Comparison of ENCODE assay signal across 14 mouse cellular contexts in the genomic region with DNA sequence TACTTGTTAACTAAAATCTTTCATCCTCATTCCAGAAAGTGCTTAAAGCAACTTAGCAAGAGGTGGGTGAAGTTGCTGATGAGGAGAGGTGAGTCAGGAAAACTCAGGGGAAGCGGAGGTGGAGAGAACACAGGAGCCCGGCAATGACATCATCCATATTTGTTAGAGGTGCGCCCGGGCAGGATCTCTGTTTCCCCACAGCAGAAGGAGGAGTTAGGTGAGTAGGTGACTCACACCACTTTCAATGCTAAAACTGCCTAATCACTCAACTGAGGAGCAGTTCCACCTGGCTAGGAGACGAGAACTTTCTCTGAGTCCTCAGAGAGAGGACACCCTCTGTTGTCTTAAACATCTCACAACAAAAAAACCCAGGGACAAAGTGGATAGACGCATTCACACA. TPM values are rescaled to one million over a fixed set of nuclear protein-coding genes. Genes with fewer than 3 reads are reported as not detected.
DNase-seq lines count a peak whose midpoint lies in the region; ATAC-seq and TF ChIP-seq lines count a peak whose summit lies in the region.
"Had no signal": no experiment of that assay in that cellular context is flagged by ENCODE, and none has a peak within 500 bp of the region (broad histone marks: within the 10 kb centered on the region; RNA-seq: fewer than 3 reads in every experiment).

No protein-coding gene starts in this region.

- ATAC-seq in lung, embryonic 14.5 days (ENCODE audit: insufficient read depth), result 0 out of 2 replicates have a peak, but pooled peaks have one; percentile 19
- ATAC-seq in stomach, embryonic 16.5 days (ENCODE audit: insufficient read depth, low FRiP score), result peak; percentile 81
- no peak for ATAC-seq in forebrain, embryonic 13.5 days
- ATAC-seq: midbrain, embryonic 16.5 days had no signal

- H3K4me1 ChIP-seq in lung, embryonic 14.5 days (ENCODE audit: insufficient read depth), result peaks cover 13% of the 10 kb centered on the region
- H3K4me1 ChIP-seq in stomach, embryonic 16.5 days (ENCODE audit: control insufficient read depth, insufficient read depth, low read length), result peaks cover 22% of the 10 kb centered on the region
- H3K4me1 ChIP-seq in forebrain, embryonic 13.5 days, result peaks cover 5% of the 10 kb centered on the region; the same call in 1 of the 2 replicates
- H3K4me1 ChIP-seq: liver, embryonic 15.5 days had no signal

- H3K27ac ChIP-seq in lung, embryonic 14.5 days (ENCODE audit: low read depth), result peak overlapping the region; percentile 10; the same call in 1 of the 2 replicates
- peak overlapping the region; percentile 13; the same call in 1 of the 2 replicates for H3K27ac ChIP-seq in stomach, embryonic 16.5 days (ENCODE audit: low read length)
- H3K27ac ChIP-seq in forebrain, embryonic 13.5 days, result no peak overlapping the region
- H3K27ac ChIP-seq: embryonic facial prominence, embryonic 15.5 days; hindbrain, embryonic 15.5 days; liver, embryonic 15.5 days had no signal

- no peak overlapping the region for H3K9ac ChIP-seq in lung, embryonic 14.5 days
- H3K9ac ChIP-seq in stomach, embryonic 16.5 days (ENCODE audit: low read length), result no peak overlapping the region
- H3K9ac ChIP-seq in forebrain, embryonic 13.5 days, result no peak overlapping the region
- H3K9ac ChIP-seq: embryonic facial prominence, embryonic 15.5 days; hindbrain, embryonic 15.5 days; liver, embryonic 15.5 days had no signal

- no peaks in the 10 kb centered on the region for H3K27me3 ChIP-seq in lung, embryonic 14.5 days (ENCODE audit: insufficient read depth, low read length)
- no peaks in the 10 kb centered on the region for H3K27me3 ChIP-seq in stomach, embryonic 16.5 days (ENCODE audit: control insufficient read depth, insufficient read depth, low read length)
- H3K27me3 ChIP-seq in forebrain, embryonic 13.5 days, result no peaks in the 10 kb centered on the region
- H3K27me3 ChIP-seq: embryonic facial prominence, embryonic 15.5 days; hindbrain, embryonic 15.5 days; liver, embryonic 15.5 days had no signal

- 53% methylated on average over 6 of the region's 6 CpGs for WGBS in lung, embryonic 14.5 days
- 54% methylated on average over 6 of the region's 6 CpGs for WGBS in stomach, embryonic 16.5 days
- WGBS in forebrain, embryonic 13.5 days, result 70% methylated on average over 6 of the region's 6 CpGs

- H3K36me3 ChIP-seq in lung, embryonic 14.5 days (ENCODE audit: insufficient read depth), result no peaks in the 10 kb centered on the region
- no peaks in the 10 kb centered on the region for H3K36me3 ChIP-seq in stomach, embryonic 16.5 days (ENCODE audit: control insufficient read depth, insufficient read depth, low read length)
- H3K36me3 ChIP-seq in forebrain, embryonic 13.5 days (ENCODE audit: poor library complexity, severe bottlenecking), result no peaks in the 10 kb centered on the region
- H3K36me3 ChIP-seq: embryonic facial prominence, embryonic 15.5 days; hindbrain, embryonic 15.5 days; liver, embryonic 15.5 days had no signal

- H3K4me2 ChIP-seq in lung, embryonic 14.5 days, result no peak overlapping the region
- H3K4me2 ChIP-seq in stomach, embryonic 16.5 days (ENCODE audit: low read depth, low read length), result no peak overlapping the region
- H3K4me2 ChIP-seq in forebrain, embryonic 13.5 days, result no peak overlapping the region
- H3K4me2 ChIP-seq: embryonic facial prominence, embryonic 15.5 days; hindbrain, embryonic 15.5 days; liver, embryonic 15.5 days had no signal

- no peak for TF ChIP-seq CTCF in lung, embryonic 14.5 days (IDR thresholded peaks at IDR 0.05; ENCODE audit: low read depth)

- no peaks in the 10 kb centered on the region for H3K9me3 ChIP-seq in lung, embryonic 14.5 days (ENCODE audit: low read depth, low read length)
- no peaks in the 10 kb centered on the region for H3K9me3 ChIP-seq in stomach, embryonic 16.5 days (replicated peaks; ENCODE audit: control insufficient read depth, low read length)
- no peaks in the 10 kb centered on the region for H3K9me3 ChIP-seq in forebrain, embryonic 13.5 days (replicated peaks)
- H3K9me3 ChIP-seq: embryonic facial prominence, embryonic 15.5 days; hindbrain, embryonic 15.5 days; liver, embryonic 15.5 days had no signal

- intact Hi-C loops in gastrocnemius, postnatal 36 days (cut with DNase I), result no loop called here

- peak; percentile 9 for DNase-seq in right cerebral cortex, postnatal 25 days
- no peak for DNase-seq in right cerebral cortex, postnatal 14 days
- DNase-seq in T-cell, adult 2 months (ENCODE audit: low spot score), result peak; percentile 53
- peak; percentile 62 for DNase-seq in lung, embryonic 14.5 days
- no peak for DNase-seq in gastrocnemius, postnatal 36 days
- no peak for DNase-seq in embryo, embryonic 9.5 days (ENCODE audit: extremely low spot score)
- DNase-seq: adrenal gland, postnatal 14 days; cerebellum, adult 18-20 months had no signal

- no peak overlapping the region for H3K4me3 ChIP-seq in lung, embryonic 14.5 days (ENCODE audit: low read depth, low read length)
- no peak overlapping the region for H3K4me3 ChIP-seq in stomach, embryonic 16.5 days (replicated peaks; ENCODE audit: low read length)
- H3K4me3 ChIP-seq in forebrain, embryonic 13.5 days, result no peak overlapping the region
- H3K4me3 ChIP-seq: embryonic facial prominence, embryonic 15.5 days; hindbrain, embryonic 15.5 days; liver, embryonic 15.5 days had no signal

RNA-seq across cellular contexts. Expression of gene Tgfbr2, which starts 48.2 kb away (rescaled TPM):
- 51.3 and 52.3 TPM in 2 replicates for polyA plus RNA-seq in lung, embryonic 14.5 days (2014; fragmentation: Nextera tagmentation; extraction: Ambion mirVana)
- polyA plus RNA-seq in stomach, embryonic 16.5 days (2015; fragmentation: Nextera tagmentation; extraction: Ambion mirVana), result 33.8 and 35.1 TPM in 2 replicates
- 4.2 and 4.4 TPM in 2 replicates for polyA plus RNA-seq in forebrain, embryonic 13.5 days (2015; fragmentation: Nextera tagmentation; extraction: Ambion mirVana)
- 10 to 100 TPM; 17.7 to 18.6 TPM for total RNA-seq in gastrocnemius, postnatal 36 days (2021)

Comparison
In these comparisons a context has a peak if more than half of its experiments do, and no peak if none do; other contexts are left out.
1. DNase-seq: peak in right cerebral cortex, postnatal 25 days (single experiment), T-cell, adult 2 months (single experiment) and lung, embryonic 14.5 days (single experiment); none in right cerebral cortex, postnatal 14 days (single experiment), gastrocnemius, postnatal 36 days (0 of 2) and embryo, embryonic 9.5 days (single experiment).